Mouse (Mus musculus) erythroblast, embryonic 14.5 days (primary cell): ENCODE measurements around the gene Ren1. TPM values are rescaled to one million over a fixed set of nuclear protein-coding genes. Genes with fewer than 3 reads are reported as not detected.

Experiments
- H3K27me3 ChIP-seq: 2 replicates; pipeline ENCODE4 v1.6.1; 2012; ENCODE audit warnings: inconsistent platforms; ENCODE audit not compliant: control insufficient read depth
- H3K36me3 ChIP-seq: 2 replicates; pipeline ENCODE4 v1.6.1; 2012; ENCODE audit warnings: mild to moderate bottlenecking, inconsistent platforms; ENCODE audit not compliant: control insufficient read depth
- H3K4me1 ChIP-seq: 2 replicates; pipeline ENCODE4 v1.6.1; 2012; ENCODE audit warnings: inconsistent platforms; ENCODE audit not compliant: control insufficient read depth
- H3K4me3 ChIP-seq: replicated peaks from 2 replicates; pipeline ENCODE3; 2012; ENCODE audit warnings: moderate library complexity, mild to moderate bottlenecking, inconsistent platforms
- H3K9me3 ChIP-seq: 2 replicates; pipeline ENCODE4 v1.6.1; 2012; ENCODE audit warnings: low read length, inconsistent platforms, mixed read lengths; ENCODE audit not compliant: control insufficient read depth
- GATA1 ChIP-seq: IDR thresholded peaks from 2 replicates; pipeline ENCODE4 v1.6.1; 2012; ENCODE audit warnings: low read length, inconsistent platforms, mixed read lengths
- TAL1 ChIP-seq: IDR thresholded peaks from 3 replicates; pipeline ENCODE4 v1.6.1; 2012; ENCODE audit warnings: low read length, inconsistent platforms, mixed read lengths
- polyA plus RNA-seq: library from polyadenylated mRNA; stranded (reverse); fragments of >175 nt; gene quantifications from 2 replicates; pipeline ENCODE4 v1.2.3, GENCODE M21; 2012

The Ren1 gene
- polyA plus RNA-seq, 1 experiment: not detected

- Histone ChIP-seq H3K36me3 (no peaks in the 10 kb centered on the region; the same call in 1 of the 2 replicates), H3K4me1 (no peaks in the 10 kb centered on the region), H3K4me3 (no peak overlapping the region), H3K27me3 (no peaks in the 10 kb centered on the region), H3K9me3 (no peaks in the 10 kb centered on the region)
- TF ChIP-seq TAL1 (no peak), GATA1 (no peak)
Measured at GRCm38 (mm10) chr1:133396693-133397092, 46.4 kb downstream of the Ren1 start.

DNA sequence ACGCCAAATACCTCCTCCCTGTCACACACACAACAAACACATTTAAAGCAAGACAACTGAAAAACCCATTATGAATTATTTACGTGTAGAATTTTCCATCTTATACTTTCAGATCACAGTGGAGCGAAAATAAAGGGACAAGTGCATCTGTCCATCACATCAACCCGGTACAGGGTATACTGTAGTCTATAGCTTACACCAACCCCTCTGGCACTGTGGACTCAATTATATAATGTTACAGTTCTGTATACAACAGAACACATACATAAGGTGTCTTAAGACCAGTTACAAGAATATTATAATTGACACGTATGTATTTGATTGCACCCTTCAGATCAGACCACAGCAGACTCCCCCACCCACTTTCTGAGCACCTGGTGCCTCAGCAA, 46.8 kb downstream of the Ren1 start:
- no peaks in the 10 kb centered on the region for H3K27me3 ChIP-seq
- no peaks in the 10 kb centered on the region for H3K4me1 ChIP-seq
- no peak overlapping the region for H3K4me3 ChIP-seq
- TF ChIP-seq GATA1 (no peak), TAL1 (no peak)
- H3K36me3 ChIP-seq: no peaks in the 10 kb centered on the region
- no peaks in the 10 kb centered on the region for H3K9me3 ChIP-seq

DNA sequence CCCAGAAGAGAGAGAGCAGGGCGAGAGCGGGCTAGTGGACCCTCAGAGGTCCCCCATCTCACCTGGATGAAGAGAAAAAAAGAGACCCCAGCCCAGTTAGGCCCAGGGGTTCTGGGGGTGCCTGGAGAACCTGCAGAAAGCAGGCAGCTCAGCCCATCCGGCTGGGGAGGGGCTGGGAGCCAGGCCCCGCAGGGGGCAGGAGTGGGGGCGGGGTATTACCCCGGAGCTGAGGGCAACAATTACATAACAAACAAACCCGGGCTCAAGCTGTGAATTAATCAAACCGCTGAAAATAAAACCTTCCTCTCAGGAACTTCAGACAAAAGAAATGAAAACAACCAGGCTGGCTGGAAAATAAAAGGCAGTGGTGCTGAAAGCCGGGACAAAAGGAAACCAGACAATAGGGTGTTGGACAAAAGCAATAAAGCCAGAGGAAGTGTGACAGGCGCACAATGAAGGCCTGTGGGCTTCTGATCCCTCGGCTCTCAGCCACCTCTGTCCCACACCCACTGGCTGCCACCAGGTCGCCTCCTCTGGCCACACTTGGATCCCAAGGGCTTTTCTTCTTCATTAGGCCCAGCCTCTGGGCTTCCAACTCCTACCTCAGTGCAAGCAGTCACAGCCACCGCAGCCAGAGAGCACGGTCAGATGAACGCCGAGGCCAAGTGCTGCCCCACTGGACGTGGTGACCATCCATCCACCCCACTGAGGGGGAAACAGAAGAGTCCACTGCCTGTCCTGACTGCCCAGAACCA, 47.4 kb downstream of the Ren1 start:
- H3K9me3 ChIP-seq: no peaks in the 10 kb centered on the region
- H3K36me3 ChIP-seq: no peaks in the 10 kb centered on the region
- no peak overlapping the region for H3K4me3 ChIP-seq
- no peak for TF ChIP-seq TAL1
- TF ChIP-seq GATA1: no peak
- H3K27me3 ChIP-seq: no peaks in the 10 kb centered on the region
- H3K4me1 ChIP-seq: no peaks in the 10 kb centered on the region

DNA sequence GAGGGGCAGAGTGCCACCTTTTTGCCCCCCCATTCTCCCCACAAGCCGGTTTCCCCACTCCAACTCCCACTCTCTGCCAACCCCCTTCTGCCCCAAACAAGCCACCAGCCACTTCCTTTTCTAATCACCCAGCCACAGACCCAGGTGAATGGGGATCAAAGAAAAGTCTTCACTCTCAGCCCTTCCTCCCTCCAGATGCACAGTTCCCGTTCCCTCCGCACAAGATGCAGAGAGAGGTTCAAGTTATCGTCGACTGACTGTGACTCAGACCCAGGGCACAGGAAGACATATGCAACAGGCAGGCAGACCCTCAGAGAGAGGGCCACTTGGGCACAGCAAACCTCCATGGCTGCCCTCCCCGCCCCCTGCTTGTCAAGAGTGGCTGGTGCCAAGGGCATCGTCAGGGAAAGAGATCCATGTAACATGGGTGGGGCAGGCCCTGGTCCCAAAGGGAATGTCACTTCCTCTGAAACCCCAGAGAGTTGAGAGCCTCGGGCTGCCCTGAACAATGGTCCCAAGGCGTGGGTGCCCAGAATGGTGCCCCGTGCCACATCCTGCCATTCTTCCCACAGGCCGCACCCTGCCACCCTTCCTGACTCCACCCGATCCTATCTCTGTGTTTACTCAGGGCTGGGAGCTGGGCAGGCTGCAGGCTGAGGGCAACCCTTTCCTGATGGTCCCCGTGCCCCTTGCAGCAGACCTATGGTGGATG, 49.9 kb downstream of the Ren1 start:
- H3K27me3 ChIP-seq: no peaks in the 10 kb centered on the region

GRCm38 (mm10) chr1:133404005-133404404, 53.7 kb downstream of the Ren1 start:
- H3K4me1 ChIP-seq: no peaks in the 10 kb centered on the region
- H3K27me3 ChIP-seq: no peaks in the 10 kb centered on the region
- H3K4me3 ChIP-seq: no peak overlapping the region
- no peak for TF ChIP-seq TAL1
- TF ChIP-seq GATA1: no peak
- no peaks in the 10 kb centered on the region for H3K36me3 ChIP-seq
- H3K9me3 ChIP-seq: no peaks in the 10 kb centered on the region

More for the DNA sequence above, 49.9 kb downstream of the Ren1 start:
- Histone ChIP-seq H3K4me1 (no peaks in the 10 kb centered on the region), H3K36me3 (no peaks in the 10 kb centered on the region), H3K9me3 (no peaks in the 10 kb centered on the region), H3K4me3 (no peak overlapping the region)
- TF ChIP-seq TAL1: no peak
- TF ChIP-seq GATA1: no peak

GRCm38 (mm10) chr1:133406614-133407013, 56.3 kb downstream of the Ren1 start:
- Histone ChIP-seq H3K27me3 (no peaks in the 10 kb centered on the region), H3K4me1 (no peaks in the 10 kb centered on the region), H3K36me3 (no peaks in the 10 kb centered on the region), H3K9me3 (no peaks in the 10 kb centered on the region), H3K4me3 (no peak overlapping the region)
- no peak for TF ChIP-seq TAL1
- TF ChIP-seq GATA1: no peak

DNA sequence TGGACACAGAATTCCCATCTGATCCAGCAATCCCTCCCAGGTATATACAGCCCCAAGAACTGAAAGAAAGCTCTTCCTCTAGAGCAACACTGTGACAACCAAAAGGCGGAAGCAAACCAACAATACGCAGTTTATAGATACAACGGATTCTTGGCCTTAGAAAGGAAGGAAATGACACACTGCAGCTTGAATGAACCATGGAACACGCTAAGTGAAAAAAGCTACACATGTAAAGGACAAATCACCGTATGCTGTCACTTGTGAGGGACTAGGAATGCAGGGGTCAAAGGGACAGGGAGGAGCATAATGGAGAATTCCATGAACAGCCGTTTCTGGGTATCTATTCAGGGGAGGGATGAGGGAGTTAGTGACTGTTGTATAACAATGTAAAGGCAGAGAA, 57.1 kb downstream of the Ren1 start:
- no peaks in the 10 kb centered on the region for H3K4me1 ChIP-seq
- H3K27me3 ChIP-seq: no peaks in the 10 kb centered on the region
- no peak overlapping the region for H3K4me3 ChIP-seq
- H3K9me3 ChIP-seq: no peaks in the 10 kb centered on the region
- no peaks in the 10 kb centered on the region for H3K36me3 ChIP-seq
- no peak for TF ChIP-seq TAL1
- TF ChIP-seq GATA1: no peak

GRCm38 (mm10) chr1:133408321-133408720, 58.0 kb downstream of the Ren1 start:
- no peaks in the 10 kb centered on the region for H3K27me3 ChIP-seq
- no peak for TF ChIP-seq TAL1
- TF ChIP-seq GATA1: no peak

DNA sequence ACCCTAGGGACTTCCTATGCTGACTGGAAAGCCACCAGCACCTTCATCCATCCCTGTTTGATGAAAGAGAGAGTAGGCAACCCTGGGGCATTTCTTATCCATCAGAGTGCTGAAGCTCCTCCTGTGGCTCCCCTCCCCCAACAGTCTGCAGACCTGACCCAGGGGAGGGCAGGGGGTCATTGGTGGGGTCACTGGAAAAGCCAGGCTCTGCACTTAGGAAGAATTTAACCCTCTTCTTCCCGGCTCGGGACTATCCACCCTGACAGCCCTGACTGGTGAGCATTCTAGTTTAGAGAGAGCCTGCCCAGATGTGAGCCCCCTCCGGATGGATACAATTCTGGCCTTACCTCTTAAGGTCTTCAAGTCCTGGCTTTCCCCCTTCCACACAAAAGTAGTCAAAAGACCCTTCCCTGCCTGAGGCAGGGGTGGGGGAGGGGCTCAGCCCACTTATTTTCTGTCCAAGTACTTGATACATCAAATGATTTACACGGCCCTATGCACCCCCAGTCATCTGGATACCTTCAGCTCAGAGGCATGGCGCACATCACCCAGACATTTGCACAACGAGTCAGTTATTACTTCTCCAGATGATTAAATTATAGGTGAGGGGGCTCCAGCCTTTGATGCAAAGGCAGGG, 58.7 kb downstream of the Ren1 start:
- Histone ChIP-seq H3K4me1 (no peaks in the 10 kb centered on the region), H3K9me3 (no peaks in the 10 kb centered on the region), H3K27me3 (no peaks in the 10 kb centered on the region), H3K36me3 (no peaks in the 10 kb centered on the region), H3K4me3 (no peak overlapping the region)
- TF ChIP-seq GATA1 (no peak), TAL1 (no peak)

More at GRCm38 (mm10) chr1:133408321-133408720, 58.0 kb downstream of the Ren1 start:
- Histone ChIP-seq H3K4me3 (no peak overlapping the region), H3K4me1 (no peaks in the 10 kb centered on the region), H3K36me3 (no peaks in the 10 kb centered on the region), H3K9me3 (no peaks in the 10 kb centered on the region)
